Mouse (Mus musculus) lung, embryonic 16.5 days (tissue): ENCODE results near the gene Apcs. TPM values are rescaled to one million over a fixed set of nuclear protein-coding genes. Genes with fewer than 3 reads are reported as not detected.

Experiments
- ATAC-seq: fragments of 200-750 bp; cut with Nextera tagmentation; 2 replicates; pipeline ENCODE4 v1.8.0; 2017; ENCODE audit warnings: low read depth, mild to moderate bottlenecking, moderate library complexity
- H3K27ac ChIP-seq: fragments of 300-500 bp; sonication (generic); 2 replicates; pipeline ENCODE4 v1.5.1; 2014; ENCODE audit warnings: mild to moderate bottlenecking, control low read depth, low read length
- H3K27me3 ChIP-seq: fragments of 300-500 bp; sonication (generic); 2 replicates; pipeline ENCODE4 v1.6.1; 2014; ENCODE audit warnings: low read depth, low read length, mixed read lengths; ENCODE audit not compliant: control insufficient read depth, insufficient read depth
- H3K36me3 ChIP-seq: fragments of 300-500 bp; sonication (generic); 2 replicates; pipeline ENCODE4 v1.6.1; 2014; ENCODE audit warnings: low read length; ENCODE audit not compliant: control insufficient read depth, insufficient read depth
- H3K4me1 ChIP-seq: fragments of 300-500 bp; sonication (generic); replicated peaks from 2 replicates; pipeline ENCODE4 v1.6.1; 2014; ENCODE audit warnings: low read length, mixed read lengths; ENCODE audit not compliant: control insufficient read depth, insufficient read depth
- H3K4me2 ChIP-seq: fragments of 300-500 bp; sonication (generic); 2 replicates; pipeline ENCODE4 v1.6.1; 2014; ENCODE audit warnings: low read depth, low read length, control low read depth
- H3K4me3 ChIP-seq: fragments of 300-500 bp; sonication (generic); 2 replicates; pipeline ENCODE4 v1.5.1; 2014; ENCODE audit warnings: mild to moderate bottlenecking, low read length, control low read depth
- H3K9ac ChIP-seq: fragments of 300-500 bp; sonication (generic); 2 replicates; pipeline ENCODE4 v1.6.1; 2014; ENCODE audit warnings: low read length, control low read depth
- H3K9me3 ChIP-seq: fragments of 300-500 bp; sonication (generic); 2 replicates; pipeline ENCODE4 v1.6.1; 2016; ENCODE audit warnings: low read length; ENCODE audit not compliant: control insufficient read depth
- WGBS: fragments of 180-500 bp; shearing (Covaris S2); extraction: QIAGEN DNeasy Blood & Tissue Kit; methylation state at CpG from one replicate; pipeline ENCODE4 v1.1.7; 2014; 5-methylcytosine and 5-hydroxymethylcytosine counted together
- polyA plus RNA-seq: library from polyadenylated mRNA; unstranded; fragments of >200 nt; fragmentation: Nextera tagmentation; extraction: Ambion mirVana; gene quantifications from 2 replicates; pipeline ENCODE4 v1.2.1, GENCODE M21; 2015

Gene Apcs
- polyA plus RNA-seq, 1 experiment from 2014 or later = 0.15 TPM

- no peaks in the 10 kb centered on the region for H3K36me3 ChIP-seq
- H3K27me3 ChIP-seq = no peaks in the 10 kb centered on the region
- WGBS = 77% methylated on average over 2 of the region's 2 CpGs
- ATAC-seq = no peak
- H3K4me1 ChIP-seq = no peaks in the 10 kb centered on the region
- no peak overlapping the region for H3K4me3 ChIP-seq
- H3K4me2 ChIP-seq = no peak overlapping the region
- H3K9ac ChIP-seq = no peak overlapping the region
- no peaks in the 10 kb centered on the region for H3K9me3 ChIP-seq
- H3K27ac ChIP-seq = no peak overlapping the region
These were observed 47.6 kb downstream of the Apcs start for GRCm38 (mm10) chr1:172847044-172847761.

Other genes with a start within 250 kb of the Apcs start
- 0.14 and 1.0 TPM in 2 replicates for gene Crp, start 197.0 kb downstream of the Apcs start, polyA plus RNA-seq
- gene Olfr16, start 55.4 kb upstream of the Apcs start, polyA plus RNA-seq = not detected in 2 replicates
- gene Olfr1408, start 242.3 kb upstream of the Apcs start, polyA plus RNA-seq = not detected in 2 replicates